ENCODE assay signal across 30 mouse cellular contexts in genomic region chr7:24415261-24415660, GRCm38 (mm10). TPM values are rescaled to one million over a fixed set of nuclear protein-coding genes. Genes with fewer than 3 reads are reported as not detected.
A peak's percentile ranks its signal among the peaks of the same experiment; 100 is the strongest.
DNase-seq lines count a peak whose midpoint lies in the region; ATAC-seq and TF ChIP-seq lines count a peak whose summit lies in the region.
"Had no signal": no experiment of that assay in that cellular context is flagged by ENCODE, and none has a peak within 500 bp of the region (broad histone marks: within the 10 kb centered on the region; RNA-seq: fewer than 3 reads in every experiment).

No protein-coding gene starts in this region.

- no peak for ATAC-seq in forebrain, embryonic 13.5 days
- no peak for ATAC-seq in forebrain, embryonic 14.5 days
- no peak for ATAC-seq in heart, embryonic 11.5 days (replicated peaks; ENCODE audit: insufficient number of reproducible peaks, low FRiP score, low TSS enrichment)
- no peak for ATAC-seq in intestine, postnatal 0 days
- ATAC-seq: intestine, embryonic 16.5 days had no signal

- no peak for TF ChIP-seq CTCF in intestine, postnatal 0 days (IDR thresholded peaks at IDR 0.05; ENCODE audit: low read depth)
- no peak for TF ChIP-seq CTCF in gastrocnemius, adult 2 months (IDR thresholded peaks at IDR 0.05)

- 90% methylated on average over 7 of the region's 7 CpGs for WGBS in forebrain, embryonic 13.5 days
- WGBS in forebrain, embryonic 14.5 days = 83% methylated on average over 7 of the region's 7 CpGs
- 56% methylated on average over 7 of the region's 7 CpGs for WGBS in heart, embryonic 11.5 days (ENCODE audit: insufficient replicate concordance)
- 79% methylated on average over 7 of the region's 7 CpGs for WGBS in intestine, postnatal 0 days

- H3K9ac ChIP-seq in forebrain, embryonic 13.5 days = 0 out of 2 replicates have a peak overlapping the region, but pooled peaks have one; percentile 12
- H3K9ac ChIP-seq in forebrain, embryonic 14.5 days (ENCODE audit: low read length) = no peak overlapping the region
- no peak overlapping the region for H3K9ac ChIP-seq in heart, embryonic 11.5 days (ENCODE audit: low read depth, low read length)
- no peak overlapping the region for H3K9ac ChIP-seq in intestine, postnatal 0 days (ENCODE audit: low read depth, low read length)
- H3K9ac ChIP-seq: liver, embryonic 15.5 days; lung, embryonic 15.5 days; stomach, embryonic 15.5 days had no signal

- peaks cover 41% of the 10 kb centered on the region for H3K36me3 ChIP-seq in forebrain, embryonic 13.5 days (ENCODE audit: poor library complexity, severe bottlenecking)
- H3K36me3 ChIP-seq in forebrain, embryonic 14.5 days (ENCODE audit: control insufficient read depth, insufficient read depth, low read length) = peaks cover 14% of the 10 kb centered on the region; the same call in 1 of the 2 replicates
- H3K36me3 ChIP-seq in heart, embryonic 11.5 days (ENCODE audit: control insufficient read depth, insufficient read depth, low read length) = peaks cover 3% of the 10 kb centered on the region; the same call in 1 of the 2 replicates
- peaks cover 17% of the 10 kb centered on the region; the same call in 1 of the 2 replicates for H3K36me3 ChIP-seq in intestine, postnatal 0 days (ENCODE audit: control insufficient read depth, insufficient read depth)
- H3K36me3 ChIP-seq: lung, embryonic 15.5 days had no signal

- intact Hi-C loops in gastrocnemius, adult 2 months (cut with DNase I) = no loop called here

- DNase-seq in forebrain, embryonic 14.5 days (ENCODE audit: low spot score) = no peak
- DNase-seq in heart, postnatal 4 days = no peak
- peak; percentile 9 for DNase-seq in thymus, postnatal 4 days
- DNase-seq in thymus, postnatal 25 days = no peak
- no peak for DNase-seq in gastrocnemius, adult 2 months
- DNase-seq: adrenal gland, adult 8-10 months; cerebellum, adult 2 months; gastrocnemius, postnatal 14 days; kidney, postnatal 14 days; layer of hippocampus, adult 9-11 months had no signal

- no peaks in the 10 kb centered on the region for H3K27me3 ChIP-seq in forebrain, embryonic 13.5 days
- no peaks in the 10 kb centered on the region for H3K27me3 ChIP-seq in forebrain, embryonic 14.5 days (replicated peaks; ENCODE audit: control insufficient read depth, insufficient read depth, low read length)
- H3K27me3 ChIP-seq in heart, embryonic 11.5 days (ENCODE audit: control insufficient read depth, insufficient read depth, low read length) = no peaks in the 10 kb centered on the region
- H3K27me3 ChIP-seq in intestine, postnatal 0 days (replicated peaks; ENCODE audit: control insufficient read depth, insufficient read depth, low read length) = no peaks in the 10 kb centered on the region
- H3K27me3 ChIP-seq: CH12.LX; hindbrain, embryonic 13.5 days; liver, embryonic 15.5 days; lung, embryonic 15.5 days; neural tube, embryonic 13.5 days; stomach, embryonic 15.5 days had no signal

- no peak overlapping the region for H3K4me3 ChIP-seq in forebrain, embryonic 13.5 days
- H3K4me3 ChIP-seq in forebrain, embryonic 14.5 days (ENCODE audit: low read depth, low read length) = no peak overlapping the region
- H3K4me3 ChIP-seq in heart, embryonic 11.5 days (ENCODE audit: low read depth, low read length) = no peak overlapping the region
- no peak overlapping the region for H3K4me3 ChIP-seq in intestine, postnatal 0 days (ENCODE audit: low read depth, low read length)
- H3K4me3 ChIP-seq in gastrocnemius, adult 2 months = no peak overlapping the region
- H3K4me3 ChIP-seq: erythroblast, embryonic 14.5 days; hindbrain, embryonic 13.5 days; liver, embryonic 15.5 days; lung, embryonic 15.5 days; midbrain, embryonic 10.5 days; myocyte; neural tube, embryonic 13.5 days; stomach, embryonic 15.5 days had no signal

- H3K9me3 ChIP-seq in forebrain, embryonic 13.5 days (replicated peaks) = no peaks in the 10 kb centered on the region
- no peaks in the 10 kb centered on the region for H3K9me3 ChIP-seq in forebrain, embryonic 14.5 days (replicated peaks; ENCODE audit: control insufficient read depth, low read length)
- no peaks in the 10 kb centered on the region for H3K9me3 ChIP-seq in heart, embryonic 11.5 days (replicated peaks; ENCODE audit: control insufficient read depth, low read length)
- no peaks in the 10 kb centered on the region for H3K9me3 ChIP-seq in intestine, postnatal 0 days (ENCODE audit: control insufficient read depth)
- H3K9me3 ChIP-seq: hindbrain, embryonic 13.5 days; liver, embryonic 15.5 days; lung, embryonic 15.5 days; neural tube, embryonic 13.5 days; stomach, embryonic 15.5 days had no signal

- H3K4me2 ChIP-seq in forebrain, embryonic 13.5 days = no peak overlapping the region
- no peak overlapping the region for H3K4me2 ChIP-seq in forebrain, embryonic 14.5 days (ENCODE audit: low read length)
- H3K4me2 ChIP-seq in heart, embryonic 11.5 days = no peak overlapping the region
- no peak overlapping the region for H3K4me2 ChIP-seq in intestine, postnatal 0 days (replicated peaks; ENCODE audit: low read depth)
- H3K4me2 ChIP-seq: hindbrain, embryonic 13.5 days; liver, embryonic 15.5 days; lung, embryonic 15.5 days; neural tube, embryonic 13.5 days; stomach, embryonic 15.5 days had no signal

- no peak overlapping the region for H3K27ac ChIP-seq in forebrain, embryonic 13.5 days
- H3K27ac ChIP-seq in forebrain, embryonic 14.5 days (ENCODE audit: low read depth, low read length) = no peak overlapping the region
- peak overlapping the region; percentile 65 for H3K27ac ChIP-seq in heart, embryonic 11.5 days (ENCODE audit: low read depth, low read length)
- no peak overlapping the region for H3K27ac ChIP-seq in intestine, postnatal 0 days (ENCODE audit: low read depth, low read length)
- H3K27ac ChIP-seq in gastrocnemius, adult 2 months = no peak overlapping the region
- H3K27ac ChIP-seq: hindbrain, embryonic 13.5 days; liver, embryonic 15.5 days; lung, embryonic 15.5 days; neural tube, embryonic 13.5 days; stomach, embryonic 15.5 days had no signal

- peaks cover 10% of the 10 kb centered on the region for H3K4me1 ChIP-seq in forebrain, embryonic 13.5 days
- H3K4me1 ChIP-seq in forebrain, embryonic 14.5 days (ENCODE audit: control insufficient read depth, insufficient read depth, low read length) = no peaks in the 10 kb centered on the region
- peaks cover 3% of the 10 kb centered on the region; the same call in 1 of the 2 replicates for H3K4me1 ChIP-seq in heart, embryonic 11.5 days (ENCODE audit: control insufficient read depth, insufficient read depth, low read length)
- no peaks in the 10 kb centered on the region for H3K4me1 ChIP-seq in intestine, postnatal 0 days (replicated peaks; ENCODE audit: control insufficient read depth, insufficient read depth, low read length)
- H3K4me1 ChIP-seq: liver, embryonic 15.5 days; lung, embryonic 15.5 days; stomach, embryonic 15.5 days had no signal

RNA-seq across cellular contexts. Expression of gene Smg9, which starts 15.8 kb away (rescaled TPM):
- polyA plus RNA-seq in forebrain, embryonic 13.5 days (2015; fragmentation: Nextera tagmentation; extraction: Ambion mirVana) = 25.7 and 30.4 TPM in 2 replicates
- 23.4 and 26.1 TPM in 2 replicates for polyA plus RNA-seq in forebrain, embryonic 14.5 days (2014; fragmentation: Nextera tagmentation; extraction: Ambion mirVana)
- 17.5 and 21.2 TPM in 2 replicates for polyA plus RNA-seq in heart, embryonic 11.5 days (2014; fragmentation: Nextera tagmentation; extraction: Ambion mirVana)
- total RNA-seq in heart, postnatal 4 days (2021) = 10 to 100 TPM; 15.0 to 15.5 TPM
- polyA plus RNA-seq in intestine, postnatal 0 days (2015; fragmentation: Nextera tagmentation; extraction: Ambion mirVana) = 14.0 and 15.1 TPM in 2 replicates
- 10 to 100 TPM in 1 of 2 experiments, 1 to 10 TPM in 1; 9.4 to 10.2 TPM for total RNA-seq in gastrocnemius, adult 2 months (2021)

RNA-seq across cellular contexts. Expression of gene Irgc1, which starts 36.8 kb away (rescaled TPM):
- 0.15 TPM in 1 of 2 replicates, not detected in the other for polyA plus RNA-seq in forebrain, embryonic 13.5 days (2015; fragmentation: Nextera tagmentation; extraction: Ambion mirVana)
- polyA plus RNA-seq in forebrain, embryonic 14.5 days (2014; fragmentation: Nextera tagmentation; extraction: Ambion mirVana) = not detected in 2 replicates
- not detected in 2 replicates for polyA plus RNA-seq in heart, embryonic 11.5 days (2014; fragmentation: Nextera tagmentation; extraction: Ambion mirVana)
- not detected for total RNA-seq in heart, postnatal 4 days (2021)
- not detected in 2 replicates for polyA plus RNA-seq in intestine, postnatal 0 days (2015; fragmentation: Nextera tagmentation; extraction: Ambion mirVana)
- not detected for total RNA-seq in gastrocnemius, adult 2 months (2021)
- total RNA-seq: adrenal gland, adult 8-10 months; adrenal gland, postnatal 4 days; CH12.LX; ES-E14; heart, postnatal 10 days; liver, adult 2 months; midbrain, postnatal 0 days had no signal
- polyA plus RNA-seq: cerebellum, adult 2 months; erythroblast, embryonic 14.5 days; forebrain, embryonic 11.5 days; hindbrain, embryonic 13.5 days; limb, embryonic 11.5 days; liver, adult 2 months; lung, embryonic 15.5 days; midbrain, embryonic 10.5 days; midbrain, postnatal 0 days; neural tube, embryonic 13.5 days; stomach, embryonic 15.5 days had no signal

RNA-seq across cellular contexts. Expression of gene Kcnn4, which starts 45.2 kb away (rescaled TPM):
- 0.40 and 0.44 TPM in 2 replicates for polyA plus RNA-seq in forebrain, embryonic 13.5 days (2015; fragmentation: Nextera tagmentation; extraction: Ambion mirVana)
- 0.09 and 0.53 TPM in 2 replicates for polyA plus RNA-seq in forebrain, embryonic 14.5 days (2014; fragmentation: Nextera tagmentation; extraction: Ambion mirVana)
- 9.9 and 11.2 TPM in 2 replicates for polyA plus RNA-seq in heart, embryonic 11.5 days (2014; fragmentation: Nextera tagmentation; extraction: Ambion mirVana)
- total RNA-seq in heart, postnatal 4 days (2021) = 1 to 10 TPM; 1.0 TPM
- polyA plus RNA-seq in intestine, postnatal 0 days (2015; fragmentation: Nextera tagmentation; extraction: Ambion mirVana) = 3.2 and 3.7 TPM in 2 replicates
- total RNA-seq in gastrocnemius, adult 2 months (2021) = under 1 TPM; 0.25 to 0.64 TPM

RNA-seq across cellular contexts. Expression of gene Plaur, which starts 47.0 kb away (rescaled TPM):
- polyA plus RNA-seq in forebrain, embryonic 13.5 days (2015; fragmentation: Nextera tagmentation; extraction: Ambion mirVana) = 1.3 TPM in 2 replicates
- polyA plus RNA-seq in forebrain, embryonic 14.5 days (2014; fragmentation: Nextera tagmentation; extraction: Ambion mirVana) = 1.4 and 2.0 TPM in 2 replicates
- polyA plus RNA-seq in heart, embryonic 11.5 days (2014; fragmentation: Nextera tagmentation; extraction: Ambion mirVana) = 5.6 and 6.9 TPM in 2 replicates
- 10 to 100 TPM in 1 of 2 experiments, 1 to 10 TPM in 1; 6.4 to 10.4 TPM for total RNA-seq in heart, postnatal 4 days (2021)
- 6.9 and 7.8 TPM in 2 replicates for polyA plus RNA-seq in intestine, postnatal 0 days (2015; fragmentation: Nextera tagmentation; extraction: Ambion mirVana)
- 1 to 10 TPM in 1 of 2 experiments, under 1 TPM in 1; 0.89 to 1.3 TPM for total RNA-seq in gastrocnemius, adult 2 months (2021)
